Mouse (Mus musculus): ENCODE measurements around the gene Gm4922.

Gm4922 gene

GRCm38 (mm10) chr10:18786693-18787092, at the start of gene Gm4922:
Gene Gm4922 (minus strand): TSS chr10:18786793.
- in situ Hi-C loops (cut with MboI) = no loop called here

- in situ Hi-C loops (cut with MboI) = no loop called here
These were observed 49.3 kb upstream of the Gm4922 start for GRCm38 (mm10) chr10:18835684-18836479.

- in situ Hi-C loops (cut with MboI) = no loop called here
These were observed 47.8 kb upstream of the Gm4922 start for GRCm38 (mm10) chr10:18834389-18834788.

GRCm38 (mm10) chr10:18831823-18832222, 45.2 kb upstream of the Gm4922 start:
- in situ Hi-C loops (cut with MboI) = no loop called here

GRCm38 (mm10) chr10:18830359-18830758, 43.8 kb upstream of the Gm4922 start:
- in situ Hi-C loops (cut with MboI) = no loop called here

- in situ Hi-C loops (cut with MboI) = no loop called here
These were observed 41.3 kb upstream of the Gm4922 start for GRCm38 (mm10) chr10:18827936-18828335.

GRCm38 (mm10) chr10:18826107-18826506, 39.5 kb upstream of the Gm4922 start:
- in situ Hi-C loops (cut with MboI) = no loop called here

- in situ Hi-C loops (cut with MboI) = no loop called here
These were observed 38.5 kb upstream of the Gm4922 start for GRCm38 (mm10) chr10:18825143-18825542.

GRCm38 (mm10) chr10:18816560-18816959, 30.0 kb upstream of the Gm4922 start:
- in situ Hi-C loops (cut with MboI) = no loop called here

GRCm38 (mm10) chr10:18811751-18812150, 25.2 kb upstream of the Gm4922 start:
- in situ Hi-C loops (cut with MboI) = no loop called here

- in situ Hi-C loops (cut with MboI) = no loop called here
These were observed 3.5 kb upstream of the Gm4922 start for GRCm38 (mm10) chr10:18790063-18790462.

GRCm38 (mm10) chr10:18788601-18789000, 2.0 kb upstream of the Gm4922 start:
- in situ Hi-C loops (cut with MboI) = no loop called here

- in situ Hi-C loops (cut with MboI) = no loop called here
These were observed 9.0 kb downstream of the Gm4922 start for GRCm38 (mm10) chr10:18777546-18777945.

GRCm38 (mm10) chr10:18772537-18773179, 13.9 kb downstream of the Gm4922 start:
- in situ Hi-C loops (cut with MboI) = no loop called here

GRCm38 (mm10) chr10:18769909-18770308, 16.7 kb downstream of the Gm4922 start:
- in situ Hi-C loops (cut with MboI) = no loop called here

- in situ Hi-C loops (cut with MboI) = no loop called here
These were observed 26.4 kb downstream of the Gm4922 start for GRCm38 (mm10) chr10:18760241-18760640.

- in situ Hi-C loops (cut with MboI) = no loop called here
These were observed 36.5 kb downstream of the Gm4922 start for GRCm38 (mm10) chr10:18750057-18750456.

GRCm38 (mm10) chr10:18743286-18744142, 43.1 kb downstream of the Gm4922 start, which contains the start of gene Arfgef3:
Gene Arfgef3 (minus strand): TSS chr10:18743949.
- in situ Hi-C loops (cut with MboI) = no loop called here

- in situ Hi-C loops (cut with MboI) = no loop called here
These were observed 44.5 kb downstream of the Gm4922 start for GRCm38 (mm10) chr10:18742086-18742485.

GRCm38 (mm10) chr10:18741024-18741423, 45.6 kb downstream of the Gm4922 start:
- in situ Hi-C loops (cut with MboI) = no loop called here
